Mouse (Mus musculus): ENCODE data around the gene Hist1h4i.
"Not testable (repeated sequence)": the region's sequence is repeated elsewhere in the genome, so short reads cannot be mapped to it uniquely, and the experiment has no call there.

The Hist1h4i gene

DNA sequence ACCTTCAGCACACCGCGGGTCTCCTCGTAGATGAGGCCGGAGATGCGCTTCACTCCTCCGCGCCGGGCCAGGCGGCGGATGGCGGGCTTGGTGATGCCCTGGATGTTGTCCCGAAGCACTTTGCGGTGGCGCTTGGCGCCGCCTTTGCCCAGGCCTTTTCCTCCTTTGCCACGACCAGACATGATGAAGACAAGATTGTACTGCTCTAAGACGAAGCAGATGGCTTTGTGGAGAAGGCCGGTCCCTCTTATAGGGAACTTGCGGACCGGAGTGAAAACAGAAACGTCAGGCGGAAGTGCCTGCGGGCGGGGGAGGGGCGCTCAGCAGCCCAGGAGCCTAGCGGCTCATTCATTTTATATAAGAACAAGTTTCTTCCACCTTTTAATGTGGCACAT is at the start of gene Hist1h4i:
Gene Hist1h4i (minus strand): TSS at position 221 of the 395 bp plus-strand sequence.
- in situ Hi-C loops (cut with MboI, MseI): not testable (repeated sequence)

DNA sequence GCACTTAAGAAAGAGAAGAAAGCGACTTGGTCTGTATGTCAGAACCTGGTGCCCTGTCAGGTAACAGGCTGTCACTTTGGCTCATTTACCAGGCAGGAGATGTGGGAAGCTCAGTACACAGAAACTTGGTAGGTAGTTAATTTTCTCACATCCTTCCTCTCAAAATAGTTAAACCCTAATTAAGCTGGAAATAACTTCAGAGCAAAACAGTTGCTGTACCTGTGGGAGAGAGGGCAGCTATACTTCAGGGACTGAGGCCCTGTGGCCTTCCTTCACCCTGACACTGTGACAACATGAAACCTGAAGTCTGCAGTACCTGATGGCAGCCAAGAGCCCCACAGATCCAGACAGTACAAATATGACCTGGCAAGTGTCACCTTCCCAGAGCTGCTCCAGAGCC is 43.0 kb upstream of the Hist1h4i start, which contains the start of gene Vmn1r188:
Gene Vmn1r188 (plus strand): TSS at position 301 of the 400 bp plus-strand sequence.
- in situ Hi-C loops (cut with MboI, MseI): not testable (repeated sequence)

DNA sequence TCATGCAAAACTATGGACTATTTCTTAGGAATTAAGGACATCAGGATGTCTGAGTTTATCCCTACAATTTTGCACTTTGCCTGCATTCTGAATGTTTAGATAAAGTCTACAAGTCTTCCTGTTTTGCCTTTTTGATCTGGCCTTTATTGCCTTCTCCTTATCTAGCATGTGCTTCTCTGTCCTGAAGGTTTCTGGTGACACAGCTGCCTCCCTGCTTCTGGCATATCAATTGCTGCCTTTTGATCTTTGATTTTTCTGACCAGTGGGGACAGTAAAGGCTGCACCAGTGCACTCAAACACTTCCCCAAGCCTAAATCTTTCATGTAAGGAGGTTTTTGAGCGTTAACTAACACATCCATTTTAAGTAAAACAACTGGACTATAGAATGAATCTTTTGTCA is 22.3 kb upstream of the Hist1h4i start:
- in situ Hi-C loops (cut with MboI, MseI): loop anchor here (5.0 kb wide), 1 partner anchor 1329 kb away; no protein-coding TSS in a partner anchor

DNA sequence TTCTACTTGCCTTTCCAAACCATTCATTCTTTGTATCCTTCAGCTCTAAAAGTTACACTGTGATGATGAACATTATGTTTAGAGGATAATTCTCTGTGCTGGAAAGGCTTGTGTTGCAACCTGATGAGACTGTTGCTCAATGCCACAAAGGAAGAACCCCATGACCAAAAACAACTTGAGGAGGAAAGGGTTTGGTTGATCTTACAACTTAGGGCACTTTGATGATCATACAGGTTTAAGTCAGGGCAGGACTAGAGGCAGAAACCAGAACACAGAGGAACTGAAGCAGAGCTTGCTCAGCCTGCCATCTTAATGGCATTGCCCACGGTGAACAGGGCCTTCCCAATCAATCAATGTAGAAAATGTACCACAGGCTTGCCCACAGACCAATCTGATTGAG is 20.3 kb upstream of the Hist1h4i start:
- in situ Hi-C loops (cut with MboI, MseI): loop anchor here (5.0 kb wide), 1 partner anchor 1331 kb away; no protein-coding TSS in a partner anchor

DNA sequence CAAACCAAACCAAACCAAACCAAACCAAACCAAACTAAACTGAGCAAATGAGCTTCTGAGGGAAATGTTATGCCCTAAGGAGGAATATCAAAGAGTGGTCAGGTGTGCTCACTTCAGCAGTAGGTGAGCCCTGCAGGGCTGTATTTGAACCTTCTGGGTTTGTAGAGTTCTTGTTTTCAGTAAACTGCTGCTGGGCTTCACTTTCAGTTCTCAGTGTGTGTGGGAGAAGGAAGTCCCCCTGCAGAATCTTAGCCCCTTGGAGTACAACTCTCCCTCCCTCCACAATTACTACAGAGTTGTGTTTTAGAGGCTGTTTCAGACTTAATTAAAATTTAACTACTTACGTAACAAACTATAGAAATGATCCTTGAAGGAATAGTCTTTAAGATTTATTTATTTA is 12.6 kb upstream of the Hist1h4i start:
- in situ Hi-C loops (cut with MboI, MseI): loop anchor here (5.0 kb wide), 1 partner anchor 1469 kb away; no protein-coding TSS in a partner anchor

DNA sequence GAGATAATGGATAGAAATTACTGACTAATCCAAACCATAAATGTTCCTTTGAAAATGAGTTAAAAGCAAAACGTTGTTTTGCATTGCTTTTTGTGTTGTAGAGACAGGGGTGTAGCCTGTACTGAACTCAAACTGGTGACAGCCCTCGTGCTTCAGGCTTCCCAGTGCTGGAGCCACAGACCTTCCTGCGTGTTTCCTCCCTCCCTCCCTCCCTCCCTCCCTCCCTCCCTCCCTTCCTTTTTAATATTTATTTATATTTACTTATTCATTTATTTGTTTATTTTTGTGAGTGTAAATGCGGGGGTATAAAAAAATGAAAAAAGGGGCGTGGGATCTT is 10.3 kb upstream of the Hist1h4i start:
- in situ Hi-C loops (cut with MboI, MseI): loop anchor here (5.0 kb wide), 1 partner anchor 1471 kb away; no protein-coding TSS in a partner anchor

- in situ Hi-C loops (cut with MboI, MseI): loop anchor here (5.0 kb wide), 1 partner anchor 1471 kb away; no protein-coding TSS in a partner anchor
Observed at GRCm38 (mm10) chr13:22050591-22051522, 9.7 kb upstream of the Hist1h4i start.

DNA sequence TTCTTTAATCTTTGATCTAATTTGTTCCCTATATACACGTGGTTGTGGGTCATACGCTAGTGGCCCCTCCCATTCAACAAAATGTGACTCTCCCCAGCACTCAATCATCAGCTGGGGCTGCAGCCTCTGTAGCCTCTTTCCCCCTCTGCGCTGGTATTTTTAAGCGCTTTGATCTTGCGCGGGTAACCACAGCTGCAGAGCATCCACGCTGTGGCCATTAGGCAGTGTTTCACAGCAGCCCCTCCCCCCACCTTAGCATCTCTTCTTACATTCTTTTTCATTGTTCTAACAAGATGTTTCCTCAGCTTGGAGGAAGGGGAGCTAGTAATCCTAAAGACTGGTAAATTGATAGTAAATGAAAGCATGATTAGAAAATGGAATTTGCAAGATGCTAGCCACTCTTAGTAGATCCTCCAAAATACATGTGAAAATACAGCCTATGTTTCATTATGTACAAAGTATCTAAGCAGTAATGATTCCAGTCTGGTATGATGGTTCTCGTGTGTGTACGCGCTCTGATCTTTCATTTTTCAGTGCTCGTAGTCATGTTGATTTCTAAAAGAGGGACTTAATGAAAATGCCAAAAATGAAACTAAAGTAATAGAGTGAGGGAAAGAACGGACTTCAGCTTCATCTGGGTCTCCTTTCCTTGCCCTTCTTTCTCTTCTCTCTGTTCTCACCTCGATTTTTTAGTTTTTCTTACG is 8.7 kb upstream of the Hist1h4i start:
- in situ Hi-C loops (cut with MboI, MseI): loop anchor here (5.0 kb wide), 1 partner anchor 1472 kb away; no protein-coding TSS in a partner anchor

GRCm38 (mm10) chr13:22049041-22049440 is 7.9 kb upstream of the Hist1h4i start:
- in situ Hi-C loops (cut with MboI, MseI): no loop called here

DNA sequence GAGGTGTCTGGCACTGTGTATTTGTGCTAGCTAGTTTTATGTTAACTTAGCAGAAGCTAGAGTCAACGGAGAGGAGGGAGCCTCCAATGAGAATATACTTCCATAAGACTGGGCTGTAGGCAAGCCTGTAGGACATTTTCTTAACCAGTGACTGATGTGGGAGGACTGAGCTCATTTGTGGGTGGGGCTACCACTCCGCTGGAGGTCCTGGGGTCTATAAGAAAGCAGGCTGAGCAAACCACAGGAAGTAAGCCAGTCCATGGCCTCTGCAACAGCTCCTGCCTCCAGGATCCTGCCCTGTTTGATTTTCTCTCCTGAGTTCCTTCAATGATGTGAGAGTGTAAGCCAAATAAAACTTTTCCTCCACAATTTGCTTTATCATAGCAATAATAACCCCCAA is 4.1 kb upstream of the Hist1h4i start:
- in situ Hi-C loops (cut with MboI, MseI): no loop called here

DNA sequence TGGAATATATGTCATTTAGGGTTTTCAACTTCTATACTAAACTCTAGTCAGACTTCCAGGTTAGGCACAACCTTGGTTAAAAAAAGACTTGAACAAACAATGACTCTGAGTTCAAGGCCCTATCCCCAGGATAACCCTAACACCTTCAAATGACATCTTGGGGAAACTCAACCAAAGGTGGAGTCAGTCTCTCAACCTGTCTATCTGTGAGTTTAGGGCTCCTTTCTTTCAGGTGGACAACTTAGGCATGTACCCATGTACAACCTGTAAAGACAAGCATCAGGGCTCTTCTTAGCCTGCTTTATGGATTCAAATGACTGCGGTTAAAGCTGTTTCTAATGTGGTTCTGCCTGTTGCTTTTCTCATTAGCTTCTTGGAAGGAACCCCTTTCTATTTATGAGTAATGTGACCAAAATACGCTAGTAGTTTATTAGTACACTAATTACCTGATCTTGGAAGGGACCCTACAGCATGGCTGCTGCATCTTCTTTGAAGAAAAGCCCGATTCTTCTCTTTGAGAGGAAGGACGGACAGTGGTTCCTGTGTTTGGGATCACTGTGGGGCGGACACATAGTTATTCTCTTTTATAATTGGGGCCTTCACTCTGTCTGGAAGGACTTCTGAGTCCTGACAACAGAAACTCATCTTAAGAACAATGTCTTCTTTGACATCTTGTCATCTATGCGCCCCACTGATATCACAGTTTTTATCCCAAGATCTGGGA is 3.4 kb upstream of the Hist1h4i start:
- in situ Hi-C loops (cut with MboI, MseI): no loop called here

DNA sequence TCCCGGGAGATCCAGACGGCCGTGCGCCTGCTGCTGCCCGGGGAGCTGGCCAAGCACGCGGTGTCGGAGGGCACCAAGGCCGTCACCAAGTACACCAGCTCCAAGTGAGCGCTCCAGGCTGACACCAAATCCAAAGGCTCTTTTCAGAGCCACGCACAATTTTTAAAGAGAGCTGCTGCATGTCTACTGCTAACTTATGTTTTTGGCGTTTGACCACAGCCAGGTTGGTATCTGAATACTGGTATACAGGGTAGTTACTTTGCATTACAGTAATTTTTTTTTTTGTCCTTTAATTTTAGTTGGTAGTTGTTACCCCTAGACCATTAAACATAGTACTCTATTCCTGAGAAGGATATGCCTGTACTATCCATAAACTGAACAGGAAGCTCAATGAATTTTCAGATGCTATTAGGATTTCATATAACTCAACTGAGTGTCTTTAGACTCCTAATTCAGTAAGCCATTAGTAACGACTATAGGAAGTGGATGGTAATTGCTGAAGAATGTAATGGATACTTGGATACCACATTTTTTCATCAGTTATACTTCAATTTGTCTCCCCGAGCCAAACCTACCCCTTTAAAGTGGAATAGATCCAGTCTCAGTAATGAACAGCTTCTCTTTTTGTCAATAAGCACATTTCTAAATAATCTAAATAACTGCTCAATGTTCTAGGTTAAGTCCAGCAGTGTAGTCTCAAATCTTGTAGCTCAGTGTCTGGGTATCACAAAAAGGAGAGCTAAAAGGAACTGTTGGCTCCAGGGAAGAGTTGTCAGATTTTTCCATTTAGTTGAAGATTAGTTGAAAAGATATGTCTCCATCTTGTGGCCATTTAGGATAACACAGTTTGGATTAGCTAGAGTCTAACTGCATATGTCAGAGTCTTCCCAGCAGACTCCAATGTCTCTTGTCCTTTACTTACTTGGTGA is 2.6 kb upstream of the Hist1h4i start:
- in situ Hi-C loops (cut with MboI, MseI): no loop called here

DNA sequence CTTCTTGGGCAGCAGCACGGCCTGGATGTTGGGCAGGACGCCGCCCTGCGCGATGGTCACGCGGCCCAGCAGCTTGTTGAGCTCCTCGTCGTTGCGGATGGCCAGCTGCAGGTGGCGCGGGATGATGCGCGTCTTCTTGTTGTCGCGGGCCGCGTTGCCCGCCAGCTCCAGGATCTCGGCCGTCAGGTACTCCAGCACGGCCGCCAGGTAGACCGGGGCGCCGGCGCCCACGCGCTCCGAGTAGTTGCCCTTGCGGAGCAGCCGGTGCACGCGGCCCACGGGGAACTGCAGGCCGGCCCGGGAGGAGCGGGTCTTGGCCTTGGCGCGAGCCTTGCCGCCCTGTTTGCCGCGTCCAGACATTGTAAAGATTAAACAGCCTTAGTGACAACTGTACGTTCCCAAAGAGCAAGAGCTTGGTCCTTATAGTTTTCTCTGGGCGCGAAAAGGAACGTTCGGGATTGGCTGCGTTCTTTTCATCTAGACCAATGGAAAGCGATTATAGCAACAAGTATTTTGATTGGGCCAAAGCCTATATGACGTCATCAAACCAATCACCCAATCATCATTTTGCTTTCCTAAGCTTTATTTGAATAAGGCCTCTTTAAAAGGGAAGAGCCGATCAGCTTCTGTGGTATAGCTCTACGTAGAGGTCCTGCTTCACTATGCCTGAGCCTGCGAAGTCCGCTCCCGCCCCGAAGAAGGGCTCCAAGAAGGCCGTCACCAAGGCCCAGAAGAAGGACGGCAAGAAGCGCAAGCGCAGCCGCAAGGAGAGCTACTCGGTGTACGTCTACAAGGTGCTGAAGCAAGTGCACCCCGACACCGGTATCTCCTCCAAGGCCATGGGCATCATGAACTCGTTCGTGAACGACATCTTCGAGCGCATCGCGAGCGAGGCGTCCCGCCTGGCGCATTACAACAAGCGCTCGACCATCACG is 1.7 kb upstream of the Hist1h4i start, which contains the start of the genes Hist1h2ag and Hist1h2bj:
Gene Hist1h2ag (minus strand): TSS at position 377 of the 935 bp plus-strand sequence.
Gene Hist1h2bj (plus strand): TSS at position 647 of the 935 bp plus-strand sequence.
- in situ Hi-C loops (cut with MboI, MseI): not testable (repeated sequence)

GRCm38 (mm10) chr13:22041651-22042567 is 747 bp upstream of the Hist1h4i start:
- in situ Hi-C loops (cut with MboI, MseI): no loop called here

GRCm38 (mm10) chr13:22040464-22041141 is 559 bp downstream of the Hist1h4i start:
- in situ Hi-C loops (cut with MboI, MseI): no loop called here

- in situ Hi-C loops (cut with MboI, MseI): loop anchor here (5.0 to 10.0 kb wide), 3 partner anchors 318 to 1705 kb away; partner anchors contain the start of genes Hist1h2af, Hist1h2bb, Hist1h2bm and Hist1h3c
Observed at GRCm38 (mm10) chr13:22039951-22040463, 1.2 kb downstream of the Hist1h4i start.

DNA sequence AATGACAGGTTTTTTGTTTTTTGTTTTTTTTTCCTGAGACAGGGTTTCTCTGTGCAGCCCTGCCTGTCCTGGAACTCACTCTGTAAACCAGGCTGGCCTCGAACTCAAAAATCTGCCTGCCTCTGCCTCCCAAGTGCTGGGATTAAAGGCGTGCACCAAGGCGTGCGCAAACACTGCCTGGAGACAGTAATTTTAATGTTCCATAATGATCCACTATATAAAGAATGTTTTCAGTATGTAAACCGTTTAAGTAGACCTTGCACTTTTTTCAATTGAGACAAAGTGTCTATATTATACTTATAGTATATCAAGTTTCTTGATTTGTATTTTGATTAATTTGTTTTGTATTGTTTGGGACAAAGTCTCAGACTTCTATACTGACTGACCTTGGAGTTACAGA is 1.8 kb downstream of the Hist1h4i start:
- in situ Hi-C loops (cut with MboI, MseI): loop anchor here (5.0 to 10.0 kb wide), 3 partner anchors 317 to 1705 kb away; partner anchors contain the start of genes Hist1h2af, Hist1h2bb, Hist1h2bm and Hist1h3c

Measured in regulatory T cell (primary cell).